Mouse (Mus musculus): ENCODE measurements around the gene Trpm6. TPM values are rescaled to one million over a fixed set of nuclear protein-coding genes. Genes with fewer than 3 reads are reported as not detected.

Trpm6 gene
- total and polyA plus RNA-seq, 2 experiments from 2014 or later: 0.26 to 0.31 TPM

DNA sequence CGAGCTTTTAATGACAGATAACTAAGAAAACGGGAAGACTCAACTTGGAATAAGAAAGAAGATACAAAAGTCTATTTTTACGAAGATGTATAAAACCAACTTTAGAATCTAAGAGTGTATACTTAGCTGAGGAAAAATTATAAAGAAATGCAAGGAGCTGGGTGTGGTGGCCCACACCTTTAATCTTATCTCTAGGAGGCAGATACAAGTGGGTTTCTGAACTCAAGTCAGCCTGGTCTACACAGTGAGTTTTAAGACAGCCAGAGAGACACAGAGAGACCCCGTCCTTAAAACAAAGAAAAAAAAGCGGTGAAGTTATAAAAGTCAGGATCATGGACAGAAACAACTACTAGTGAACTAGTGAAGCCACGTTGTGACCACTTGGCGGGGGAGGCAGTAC lies 10.6 kb upstream of the Trpm6 start:
- Histone ChIP-seq H3K4me1 (ENCODE audit: insufficient read depth, low read length) (no peaks in the 10 kb centered on the region), H3K9ac (replicated peaks; ENCODE audit: low read length) (no peak overlapping the region), H3K9me3 (ENCODE audit: low read length) (no peaks in the 10 kb centered on the region), H3K4me2 (ENCODE audit: low read depth, low read length) (no peak overlapping the region), H3K4me3 (ENCODE audit: low read length) (no peak overlapping the region), H3K27me3 (ENCODE audit: insufficient read depth, low read length) (no peaks in the 10 kb centered on the region), H3K27ac (no peak overlapping the region), H3K36me3 (ENCODE audit: insufficient read depth, low read length) (no peaks in the 10 kb centered on the region)
- ATAC-seq (no peak), DNase-seq (ENCODE audit: low spot score) (no peak)
- TF ChIP-seq CTCF (IDR thresholded peaks at IDR 0.05; ENCODE audit: low read depth): no peak
- 89% methylated on average over 7 of the region's 7 CpGs for WGBS

DNA sequence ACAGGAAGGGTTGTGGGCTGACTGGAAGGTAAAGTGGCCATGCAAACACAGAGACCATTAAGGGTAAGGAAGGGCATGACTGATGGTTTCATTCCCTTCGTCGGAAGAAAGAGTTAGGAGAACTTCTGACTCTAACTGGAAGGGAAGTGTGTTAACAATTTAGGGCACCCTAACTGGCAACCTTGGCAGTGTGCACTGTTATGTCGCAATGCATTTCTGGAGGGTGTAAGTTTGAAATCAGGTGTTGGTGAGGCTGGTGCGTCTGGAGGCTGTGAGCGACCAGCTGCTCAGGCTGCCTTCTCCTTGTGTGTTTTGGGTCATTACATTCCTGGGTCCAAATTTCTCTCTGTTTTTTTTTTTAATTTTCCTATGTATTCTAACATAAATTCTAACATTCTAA lies 5.8 kb upstream of the Trpm6 start:
- DNase-seq (ENCODE audit: low spot score): no peak
- WGBS: 87% methylated on average over 5 of the region's 5 CpGs
- no peak for ATAC-seq
- TF ChIP-seq CTCF (IDR thresholded peaks at IDR 0.05; ENCODE audit: low read depth): no peak
- Histone ChIP-seq H3K9me3 (ENCODE audit: low read length) (no peaks in the 10 kb centered on the region), H3K4me2 (ENCODE audit: low read depth, low read length) (no peak overlapping the region), H3K4me3 (ENCODE audit: low read length) (no peak overlapping the region), H3K27ac (no peak overlapping the region), H3K36me3 (ENCODE audit: insufficient read depth, low read length) (no peaks in the 10 kb centered on the region), H3K4me1 (ENCODE audit: insufficient read depth, low read length) (no peaks in the 10 kb centered on the region), H3K9ac (replicated peaks; ENCODE audit: low read length) (no peak overlapping the region), H3K27me3 (ENCODE audit: insufficient read depth, low read length) (no peaks in the 10 kb centered on the region)

DNA sequence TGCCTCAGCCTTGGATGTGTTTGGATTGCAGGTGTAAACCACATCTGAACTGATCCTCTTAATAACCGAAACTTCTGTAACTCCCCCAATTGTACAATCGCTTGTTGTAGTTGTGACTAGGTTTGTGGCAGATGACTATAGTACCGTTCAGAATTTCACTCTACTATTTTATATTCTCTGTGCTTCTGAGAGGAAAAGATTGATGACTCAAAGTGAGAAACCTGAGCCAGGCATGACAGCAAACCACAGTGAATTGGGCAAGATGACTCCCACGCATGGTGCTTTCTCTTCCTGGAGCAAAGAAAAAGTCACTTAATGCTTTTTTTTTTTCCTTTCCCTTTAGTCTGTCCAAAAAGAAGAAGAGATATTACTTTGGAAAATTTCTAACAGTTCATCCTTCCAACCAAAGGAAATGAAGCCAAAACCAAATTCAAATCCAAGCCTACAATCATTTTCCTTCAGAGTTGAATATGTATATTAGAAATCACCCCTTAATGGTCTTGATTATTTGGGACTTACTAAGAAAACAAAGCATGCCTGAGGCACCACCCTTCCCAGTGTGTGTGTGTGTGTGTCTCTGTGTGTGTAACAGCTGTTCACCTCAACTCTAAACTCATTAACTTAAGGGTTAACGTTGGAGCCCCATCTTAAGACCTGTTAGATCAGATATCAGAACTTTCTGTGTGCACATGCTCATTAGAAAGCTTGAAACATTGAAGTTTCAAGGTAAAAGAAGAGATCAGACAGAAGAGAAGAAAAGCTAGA lies 3.0 kb upstream of the Trpm6 start:
- WGBS: 94% methylated on average over 5 of the region's 5 CpGs
- H3K27ac ChIP-seq: no peak overlapping the region
- H3K36me3 ChIP-seq (ENCODE audit: insufficient read depth, low read length): no peaks in the 10 kb centered on the region
- no peak for DNase-seq (ENCODE audit: low spot score)
- H3K9me3 ChIP-seq (ENCODE audit: low read length): no peaks in the 10 kb centered on the region
- H3K9ac ChIP-seq (replicated peaks; ENCODE audit: low read length): no peak overlapping the region
- no peak for ATAC-seq
- H3K4me2 ChIP-seq (ENCODE audit: low read depth, low read length): no peak overlapping the region
- no peaks in the 10 kb centered on the region; the same call in 1 of the 2 replicates for H3K4me1 ChIP-seq (ENCODE audit: insufficient read depth, low read length)
- H3K4me3 ChIP-seq (ENCODE audit: low read length): no peak overlapping the region
- H3K27me3 ChIP-seq (ENCODE audit: insufficient read depth, low read length): 0 out of 2 replicates have a peak, but pooled peaks cover 4% of the 10 kb centered on the region
- no peak for TF ChIP-seq CTCF (IDR thresholded peaks at IDR 0.05; ENCODE audit: low read depth)

DNA sequence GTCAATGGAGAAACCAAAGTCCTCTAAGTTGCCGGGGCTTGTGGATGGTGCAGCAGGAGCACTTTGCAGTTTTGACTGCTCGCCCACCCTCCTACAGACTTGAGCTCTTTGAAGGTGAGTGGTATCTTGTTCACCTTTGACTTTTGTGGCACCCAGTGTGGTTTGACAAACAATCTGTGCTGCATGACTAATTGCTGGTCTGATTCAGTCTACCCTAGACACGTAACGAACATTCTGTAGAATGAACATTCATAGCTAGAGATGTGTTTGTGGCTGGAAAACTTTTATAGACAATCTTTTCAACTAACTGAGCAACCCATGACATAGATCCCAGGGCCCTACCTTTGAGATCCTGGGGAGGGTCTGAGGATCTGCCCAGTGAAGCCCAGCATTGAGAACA lies 2.4 kb upstream of the Trpm6 start:
- 92% methylated on average over 4 of the region's 4 CpGs for WGBS
- no peak for DNase-seq (ENCODE audit: low spot score)
- H3K4me2 ChIP-seq (ENCODE audit: low read depth, low read length): no peak overlapping the region
- no peaks in the 10 kb centered on the region for H3K9me3 ChIP-seq (ENCODE audit: low read length)
- H3K4me3 ChIP-seq (ENCODE audit: low read length): no peak overlapping the region
- no peak for ATAC-seq
- no peaks in the 10 kb centered on the region for H3K36me3 ChIP-seq (ENCODE audit: insufficient read depth, low read length)
- no peak for TF ChIP-seq CTCF (IDR thresholded peaks at IDR 0.05; ENCODE audit: low read depth)
- H3K9ac ChIP-seq (replicated peaks; ENCODE audit: low read length): no peak overlapping the region
- H3K4me1 ChIP-seq (ENCODE audit: insufficient read depth, low read length): no peaks in the 10 kb centered on the region; the same call in 1 of the 2 replicates
- no peak overlapping the region for H3K27ac ChIP-seq
- 0 out of 2 replicates have a peak, but pooled peaks cover 4% of the 10 kb centered on the region for H3K27me3 ChIP-seq (ENCODE audit: insufficient read depth, low read length)

DNA sequence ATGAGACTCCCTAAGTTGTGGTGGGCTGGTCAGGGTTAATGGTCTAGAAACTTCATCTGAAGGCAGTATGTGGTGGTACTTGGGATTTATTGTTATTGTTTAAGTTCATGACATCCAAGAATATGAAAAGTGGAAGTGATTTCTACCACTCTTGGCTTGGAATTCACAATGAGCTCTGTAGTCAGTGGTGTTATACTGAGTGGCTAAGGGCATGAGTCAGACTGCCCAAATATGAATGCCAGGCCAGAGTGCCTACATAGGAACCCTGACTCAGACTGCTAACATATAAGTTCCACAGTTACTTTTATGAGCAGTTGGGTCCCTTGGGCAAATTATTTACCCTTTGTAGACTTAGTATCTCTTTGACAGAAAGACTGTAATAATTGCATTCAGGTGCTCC lies 7.4 kb downstream of the Trpm6 start:
- ATAC-seq: no peak
- Histone ChIP-seq H3K4me1 (ENCODE audit: insufficient read depth, low read length) (no peaks in the 10 kb centered on the region), H3K9ac (replicated peaks; ENCODE audit: low read length) (no peak overlapping the region), H3K9me3 (ENCODE audit: low read length) (no peaks in the 10 kb centered on the region), H3K4me2 (ENCODE audit: low read depth, low read length) (no peak overlapping the region), H3K4me3 (ENCODE audit: low read length) (no peak overlapping the region), H3K36me3 (ENCODE audit: insufficient read depth, low read length) (no peaks in the 10 kb centered on the region), H3K27me3 (ENCODE audit: insufficient read depth, low read length) (no peaks in the 10 kb centered on the region), H3K27ac (no peak overlapping the region)
- no peak for DNase-seq (ENCODE audit: low spot score)
- TF ChIP-seq CTCF (IDR thresholded peaks at IDR 0.05; ENCODE audit: low read depth): no peak

DNA sequence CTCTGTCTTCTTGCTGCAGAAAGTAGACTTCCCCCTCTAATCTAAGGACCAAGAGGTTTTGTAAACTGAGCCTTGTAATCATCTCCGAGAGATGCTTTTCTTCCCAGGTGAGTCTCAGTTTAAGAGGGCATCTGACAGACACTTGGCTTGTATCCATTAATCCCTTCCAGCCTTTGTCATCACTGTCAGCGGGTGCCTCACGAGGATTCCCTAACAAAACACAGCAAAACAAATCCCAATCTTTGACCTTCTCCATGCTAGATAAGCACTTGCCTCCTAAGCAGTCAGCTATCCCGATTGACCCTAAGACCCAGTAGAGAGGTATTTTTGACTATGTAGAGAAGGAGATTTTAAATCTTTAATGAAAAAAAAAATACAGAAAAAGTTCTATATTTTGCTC lies 7.9 kb downstream of the Trpm6 start:
- WGBS: 61% methylated on average over 4 of the region's 4 CpGs
- Histone ChIP-seq H3K36me3 (ENCODE audit: insufficient read depth, low read length) (no peaks in the 10 kb centered on the region), H3K27me3 (ENCODE audit: insufficient read depth, low read length) (no peaks in the 10 kb centered on the region), H3K9ac (replicated peaks; ENCODE audit: low read length) (no peak overlapping the region), H3K4me2 (ENCODE audit: low read depth, low read length) (no peak overlapping the region), H3K4me3 (ENCODE audit: low read length) (no peak overlapping the region), H3K27ac (no peak overlapping the region), H3K4me1 (ENCODE audit: insufficient read depth, low read length) (no peaks in the 10 kb centered on the region), H3K9me3 (ENCODE audit: low read length) (no peaks in the 10 kb centered on the region)
- TF ChIP-seq CTCF (IDR thresholded peaks at IDR 0.05; ENCODE audit: low read depth): no peak
- ATAC-seq (no peak), DNase-seq (ENCODE audit: low spot score) (no peak)

DNA sequence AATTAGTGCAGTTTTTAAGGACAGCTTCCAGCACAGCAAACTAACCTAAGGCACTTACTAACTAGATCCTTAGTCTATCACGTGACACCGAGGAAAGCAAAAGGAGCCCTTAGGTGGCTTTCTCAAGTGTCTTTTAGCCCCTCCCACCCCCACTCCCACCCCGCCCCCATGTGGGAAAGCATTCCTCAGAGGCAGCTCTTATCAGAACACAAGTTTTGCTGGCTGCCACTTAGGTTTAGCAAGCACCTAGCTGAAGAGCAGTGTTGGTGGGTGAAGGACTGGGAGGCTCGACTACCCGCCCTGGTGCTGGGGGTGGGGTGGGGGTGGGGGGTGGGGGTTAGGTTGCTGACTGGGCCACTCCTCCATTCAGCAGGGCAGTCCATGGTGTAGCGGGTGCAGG lies 8.5 kb downstream of the Trpm6 start:
- ATAC-seq: no peak
- H3K4me2 ChIP-seq (ENCODE audit: low read depth, low read length): no peak overlapping the region
- no peaks in the 10 kb centered on the region for H3K4me1 ChIP-seq (ENCODE audit: insufficient read depth, low read length)
- no peak for DNase-seq (ENCODE audit: low spot score)
- WGBS: 42% methylated on average over 6 of the region's 6 CpGs
- H3K27ac ChIP-seq: no peak overlapping the region
- H3K4me3 ChIP-seq (ENCODE audit: low read length): no peak overlapping the region
- no peaks in the 10 kb centered on the region for H3K36me3 ChIP-seq (ENCODE audit: insufficient read depth, low read length)
- H3K9ac ChIP-seq (replicated peaks; ENCODE audit: low read length): no peak overlapping the region
- TF ChIP-seq CTCF (IDR thresholded peaks at IDR 0.05; ENCODE audit: low read depth): no peak
- H3K27me3 ChIP-seq (ENCODE audit: insufficient read depth, low read length): no peaks in the 10 kb centered on the region
- H3K9me3 ChIP-seq (ENCODE audit: low read length): no peaks in the 10 kb centered on the region

All from hindbrain, postnatal 0 days (tissue).